Comparison of ENCODE assay signal across 12 mouse cellular contexts in genomic region chr2:166662595-166663160, GRCm38 (mm10). TPM values are rescaled to one million over a fixed set of nuclear protein-coding genes. Genes with fewer than 3 reads are reported as not detected.
A peak's percentile ranks its signal among the peaks of the same experiment; 100 is the strongest.
DNase-seq lines count a peak whose midpoint lies in the region; ATAC-seq lines count a peak whose summit lies in the region.
"Had no signal": no experiment of that assay in that cellular context is flagged by ENCODE, and none has a peak within 500 bp of the region (broad histone marks: within the 10 kb centered on the region; RNA-seq: fewer than 3 reads in every experiment).

No protein-coding gene starts in this region.

- no peaks in the 10 kb centered on the region for H3K9me3 ChIP-seq in embryonic facial prominence, embryonic 10.5 days
- H3K9me3 ChIP-seq in hindbrain, embryonic 13.5 days, result no peaks in the 10 kb centered on the region
- no peaks in the 10 kb centered on the region for H3K9me3 ChIP-seq in midbrain, embryonic 15.5 days
- H3K9me3 ChIP-seq in intestine, embryonic 15.5 days, result no peaks in the 10 kb centered on the region

- WGBS in embryonic facial prominence, embryonic 10.5 days, result 63% methylated on average over 6 of the region's 6 CpGs
- 50% methylated on average over 6 of the region's 6 CpGs for WGBS in hindbrain, embryonic 13.5 days
- 59% methylated on average over 6 of the region's 6 CpGs for WGBS in midbrain, embryonic 15.5 days
- WGBS in intestine, embryonic 15.5 days, result 73% methylated on average over 6 of the region's 6 CpGs

- 0 out of 2 replicates have a peak, but pooled peaks have one; percentile 22 for ATAC-seq in hindbrain, embryonic 13.5 days (ENCODE audit: low FRiP score)
- peak; percentile 31; the same call in 1 of the 2 replicates for ATAC-seq in midbrain, embryonic 15.5 days (replicated peaks)
- no peak for ATAC-seq in intestine, embryonic 15.5 days
- ATAC-seq: inflammation-experienced regulatory T-cells, adult 6 months had no signal

- no peak overlapping the region for H3K4me3 ChIP-seq in embryonic facial prominence, embryonic 10.5 days
- no peak overlapping the region for H3K4me3 ChIP-seq in hindbrain, embryonic 13.5 days
- no peak overlapping the region for H3K4me3 ChIP-seq in midbrain, embryonic 15.5 days
- H3K4me3 ChIP-seq in intestine, embryonic 15.5 days (replicated peaks), result no peak overlapping the region
- H3K4me3 ChIP-seq: myocyte had no signal

- H3K36me3 ChIP-seq in embryonic facial prominence, embryonic 10.5 days (replicated peaks), result no peaks in the 10 kb centered on the region
- H3K36me3 ChIP-seq in hindbrain, embryonic 13.5 days, result no peaks in the 10 kb centered on the region
- H3K36me3 ChIP-seq in midbrain, embryonic 15.5 days (replicated peaks), result no peaks in the 10 kb centered on the region
- no peaks in the 10 kb centered on the region for H3K36me3 ChIP-seq in intestine, embryonic 15.5 days

- peak overlapping the region; percentile 80 for H3K27ac ChIP-seq in embryonic facial prominence, embryonic 10.5 days (replicated peaks)
- H3K27ac ChIP-seq in hindbrain, embryonic 13.5 days, result peak overlapping the region; percentile 73
- peak overlapping the region; percentile 55; the same call in 1 of the 2 replicates for H3K27ac ChIP-seq in midbrain, embryonic 15.5 days
- no peak overlapping the region for H3K27ac ChIP-seq in intestine, embryonic 15.5 days

- H3K4me2 ChIP-seq in hindbrain, embryonic 13.5 days, result no peak overlapping the region
- no peak overlapping the region for H3K4me2 ChIP-seq in midbrain, embryonic 15.5 days
- no peak overlapping the region for H3K4me2 ChIP-seq in intestine, embryonic 15.5 days (replicated peaks)
- H3K4me2 ChIP-seq: lung, embryonic 14.5 days had no signal

- no peaks in the 10 kb centered on the region for H3K27me3 ChIP-seq in embryonic facial prominence, embryonic 10.5 days (replicated peaks; ENCODE audit: low read depth, poor library complexity, severe bottlenecking)
- H3K27me3 ChIP-seq in hindbrain, embryonic 13.5 days, result no peaks in the 10 kb centered on the region
- no peaks in the 10 kb centered on the region for H3K27me3 ChIP-seq in midbrain, embryonic 15.5 days (replicated peaks)
- no peaks in the 10 kb centered on the region for H3K27me3 ChIP-seq in intestine, embryonic 15.5 days (replicated peaks)

- H3K9ac ChIP-seq in hindbrain, embryonic 13.5 days, result 0 out of 2 replicates have a peak overlapping the region, but pooled peaks have one; percentile 2
- no peak overlapping the region for H3K9ac ChIP-seq in midbrain, embryonic 15.5 days
- no peak overlapping the region for H3K9ac ChIP-seq in intestine, embryonic 15.5 days
- H3K9ac ChIP-seq: lung, embryonic 14.5 days had no signal

- DNase-seq in layer of hippocampus, adult 11-12 months (ENCODE audit: low spot score), result peak; percentile 75
- no peak for DNase-seq in layer of hippocampus, postnatal 25 days (ENCODE audit: extremely low spot score in 1 of 2, low spot score in 1 of 2)
- no peak for DNase-seq in embryonic facial prominence, embryonic 10.5 days (ENCODE audit: low spot score)
- DNase-seq in ovary, adult 18-20 months (ENCODE audit: low spot score), result no peak
- DNase-seq in urinary bladder, postnatal 4 days (ENCODE audit: low spot score in 2 of 2), result no peak
- DNase-seq: heart, adult 18-20 months; lung, embryonic 14.5 days had no signal

- peaks cover 76% of the 10 kb centered on the region for H3K4me1 ChIP-seq in embryonic facial prominence, embryonic 10.5 days
- H3K4me1 ChIP-seq in hindbrain, embryonic 13.5 days (replicated peaks), result peaks cover 79% of the 10 kb centered on the region
- H3K4me1 ChIP-seq in midbrain, embryonic 15.5 days, result peaks cover 30% of the 10 kb centered on the region
- peaks cover 14% of the 10 kb centered on the region for H3K4me1 ChIP-seq in intestine, embryonic 15.5 days (replicated peaks)

RNA-seq across cellular contexts. Expression of gene Prex1, which starts 51.0 kb away (rescaled TPM):
- total RNA-seq in layer of hippocampus, postnatal 25 days (2021), result 10 to 100 TPM; 75.4 to 85.2 TPM
- 32.6 and 35.2 TPM in 2 replicates for polyA plus RNA-seq in embryonic facial prominence, embryonic 10.5 days (2016; fragmentation: Nextera tagmentation; extraction: Ambion mirVana)
- 24.7 and 29.7 TPM in 2 replicates for polyA plus RNA-seq in hindbrain, embryonic 13.5 days (2015; fragmentation: Nextera tagmentation; extraction: Ambion mirVana)
- polyA plus RNA-seq in midbrain, embryonic 15.5 days (2015; fragmentation: Nextera tagmentation; extraction: Ambion mirVana), result 20.6 and 22.0 TPM in 2 replicates
- polyA plus RNA-seq in intestine, embryonic 15.5 days (2015; fragmentation: Nextera tagmentation; extraction: Ambion mirVana), result 9.6 and 10.6 TPM in 2 replicates
